Mouse (Mus musculus) lung, adult 2 months (tissue): ENCODE measurements around the gene P2ry1. TPM values are rescaled to one million over a fixed set of nuclear protein-coding genes. Genes with fewer than 3 reads are reported as not detected.
A peak's percentile ranks its signal among the peaks of the same experiment; 100 is the strongest.

Experiments
- DNase-seq: peaks from one replicate; pipeline ENCODE4 v3.0.0; 2022
- H3K4me1 ChIP-seq: fragments of 200-500 bp; 2 replicates; pipeline ENCODE4 v1.6.1; 2011; ENCODE audit warnings: low read length; ENCODE audit not compliant: control insufficient read depth, insufficient read depth
- H3K4me3 ChIP-seq: fragments of 200-500 bp; replicated peaks from 2 replicates; pipeline ENCODE3; 2011; ENCODE audit warnings: low read depth, mild to moderate bottlenecking, control low read depth, low read length; ENCODE audit errors: extremely low read depth
- CTCF ChIP-seq: fragments of 200-500 bp; IDR thresholded peaks from 2 replicates; pipeline ENCODE4 v1.5.1; 2011; ENCODE audit warnings: mild to moderate bottlenecking, low read length, control low read depth; ENCODE audit not compliant: insufficient read depth
- POLR2A ChIP-seq: fragments of 200-500 bp; IDR thresholded peaks from 2 replicates; pipeline ENCODE4 v1.6.1; 2011; ENCODE audit warnings: low read depth, mild to moderate bottlenecking, control low read depth, low read length, borderline replicate concordance; ENCODE audit errors: extremely low read depth
- WGBS: fragments of 180-500 bp; shearing (Covaris S2); methylation state at CpG from one replicate; pipeline ENCODE4 v1.1.7; 2018; 5-methylcytosine and 5-hydroxymethylcytosine counted together
- polyA plus RNA-seq: library from polyadenylated mRNA; depleted of rRNA; stranded (reverse); fragments of >200 nt; gene quantifications from 2 replicates; pipeline ENCODE4 v1.2.3, GENCODE M21; 2012; rRNA removed

P2ry1 gene
- 2.5 and 3.9 TPM in 2 replicates for polyA plus RNA-seq

GRCm38 (mm10) chr3:61002587-61003501, at the start of gene P2ry1:
Gene P2ry1 (plus strand): TSS chr3:61002795.
- WGBS, result under 1% methylated on average over 90 of the region's 90 CpGs
- peak within 1 kb of the TSS; percentile 78 for H3K4me3 ChIP-seq
- 0 out of 2 replicates have a peak, but pooled peaks cover 2% of the 10 kb centered on the region for H3K4me1 ChIP-seq
- TF ChIP-seq CTCF (no peak), POLR2A (0 out of 2 replicates have a peak, but pooled peaks have one; percentile 17)
- DNase-seq, result peak; percentile 56

- 53% methylated on average over 5 of the region's 5 CpGs for WGBS
Measured at GRCm38 (mm10) chr3:60953199-60953736, 49.3 kb upstream of the P2ry1 start.

GRCm38 (mm10) chr3:60954073-60954472, 48.5 kb upstream of the P2ry1 start:
- Histone ChIP-seq H3K4me1 (no peaks in the 10 kb centered on the region; the same call in 1 of the 2 replicates), H3K4me3 (no peak overlapping the region)
- DNase-seq, result no peak
- WGBS, result 44% methylated on average over 2 of the region's 2 CpGs
- no peak for TF ChIP-seq POLR2A

More at GRCm38 (mm10) chr3:60953199-60953736, 49.3 kb upstream of the P2ry1 start:
- Histone ChIP-seq H3K4me1 (no peaks in the 10 kb centered on the region; the same call in 1 of the 2 replicates), H3K4me3 (no peak overlapping the region)
- no peak for DNase-seq
- TF ChIP-seq CTCF (no peak), POLR2A (no peak)

GRCm38 (mm10) chr3:60958769-60959168, 43.8 kb upstream of the P2ry1 start:
- DNase-seq, result no peak
- no peak overlapping the region for H3K4me3 ChIP-seq
- 70% methylated on average over 2 of the region's 2 CpGs for WGBS

GRCm38 (mm10) chr3:60965137-60965536, 37.5 kb upstream of the P2ry1 start:
- no peak overlapping the region for H3K4me3 ChIP-seq
- no peak for TF ChIP-seq CTCF
- no peak for TF ChIP-seq POLR2A
- H3K4me1 ChIP-seq, result no peaks in the 10 kb centered on the region
- WGBS, result 45% methylated on average over 2 of the region's 2 CpGs
- DNase-seq, result no peak

More at GRCm38 (mm10) chr3:60958769-60959168, 43.8 kb upstream of the P2ry1 start:
- no peaks in the 10 kb centered on the region; the same call in 1 of the 2 replicates for H3K4me1 ChIP-seq
- no peak for TF ChIP-seq CTCF
- no peak for TF ChIP-seq POLR2A

GRCm38 (mm10) chr3:60974944-60975343, 27.7 kb upstream of the P2ry1 start:
- TF ChIP-seq POLR2A (no peak), CTCF (no peak)
- Histone ChIP-seq H3K4me3 (no peak overlapping the region), H3K4me1 (no peaks in the 10 kb centered on the region)
- WGBS, result 81% methylated on average over 1 of the region's 1 CpGs
- no peak for DNase-seq

- no peaks in the 10 kb centered on the region for H3K4me1 ChIP-seq
- DNase-seq, result no peak
- 73% methylated on average over 3 of the region's 3 CpGs for WGBS
Measured at GRCm38 (mm10) chr3:60982109-60982508, 20.5 kb upstream of the P2ry1 start.

GRCm38 (mm10) chr3:60998064-60998463, 4.5 kb upstream of the P2ry1 start:
- Histone ChIP-seq H3K4me3 (no peak overlapping the region), H3K4me1 (no peaks in the 10 kb centered on the region)
- TF ChIP-seq POLR2A, result no peak
- TF ChIP-seq CTCF, result no peak
- no peak for DNase-seq
- WGBS, result 82% methylated on average over 3 of the region's 3 CpGs

More at GRCm38 (mm10) chr3:60982109-60982508, 20.5 kb upstream of the P2ry1 start:
- TF ChIP-seq POLR2A, result no peak
- no peak for TF ChIP-seq CTCF
- no peak overlapping the region for H3K4me3 ChIP-seq

- Histone ChIP-seq H3K4me1 (0 out of 2 replicates have a peak, but pooled peaks cover 2% of the 10 kb centered on the region), H3K4me3 (no peak overlapping the region)
- TF ChIP-seq POLR2A (no peak), CTCF (no peak)
- no peak for DNase-seq
Measured at GRCm38 (mm10) chr3:60999715-61000114, 2.9 kb upstream of the P2ry1 start.

GRCm38 (mm10) chr3:61000747-61001146, 1.8 kb upstream of the P2ry1 start:
- TF ChIP-seq POLR2A, result no peak
- no peak for TF ChIP-seq CTCF
- DNase-seq, result no peak
- 67% methylated on average over 4 of the region's 4 CpGs for WGBS
- Histone ChIP-seq H3K4me1 (0 out of 2 replicates have a peak, but pooled peaks cover 2% of the 10 kb centered on the region), H3K4me3 (no peak overlapping the region)
